Mouse (Mus musculus) midbrain, embryonic 16.5 days (tissue): ENCODE results near the gene Zfp318. TPM values are rescaled to one million over a fixed set of nuclear protein-coding genes. Genes with fewer than 3 reads are reported as not detected.

ENCODE experiments used
- ATAC-seq: fragments of 200-750 bp; cut with Nextera tagmentation; 2 replicates; pipeline ENCODE4 v1.8.0; 2017; ENCODE audit warnings: moderate TSS enrichment
- H3K27ac ChIP-seq: fragments of 300-500 bp; sonication (generic); 2 replicates; pipeline ENCODE4 v1.5.1; 2014; ENCODE audit warnings: mild to moderate bottlenecking, low read length, mixed read lengths
- H3K27me3 ChIP-seq: fragments of 300-500 bp; sonication (generic); 2 replicates; pipeline ENCODE4 v1.6.1; 2014; ENCODE audit warnings: low read depth, low read length, mixed read lengths; ENCODE audit not compliant: control insufficient read depth, insufficient read depth
- H3K36me3 ChIP-seq: fragments of 300-500 bp; sonication (generic); 2 replicates; pipeline ENCODE4 v1.6.1; 2014; ENCODE audit warnings: mild to moderate bottlenecking, low read length, moderate library complexity, mixed read lengths; ENCODE audit not compliant: control insufficient read depth, insufficient read depth
- H3K4me1 ChIP-seq: fragments of 300-500 bp; sonication (generic); 2 replicates; pipeline ENCODE4 v1.6.1; 2014; ENCODE audit warnings: mild to moderate bottlenecking, low read length, mixed read lengths; ENCODE audit not compliant: control insufficient read depth, insufficient read depth
- H3K4me2 ChIP-seq: fragments of 300-500 bp; sonication (generic); 2 replicates; pipeline ENCODE4 v1.6.1; 2014; ENCODE audit warnings: mild to moderate bottlenecking, low read length, mixed read lengths
- H3K4me3 ChIP-seq: fragments of 300-500 bp; sonication (generic); 2 replicates; pipeline ENCODE4 v1.5.1; 2014; ENCODE audit warnings: low read depth, mild to moderate bottlenecking, low read length, moderate library complexity, mixed read lengths
- H3K9ac ChIP-seq: fragments of 300-500 bp; sonication (generic); 2 replicates; pipeline ENCODE4 v1.6.1; 2014; ENCODE audit warnings: low read depth, low read length, mixed read lengths
- H3K9me3 ChIP-seq: fragments of 300-500 bp; sonication (generic); replicated peaks from 2 replicates; pipeline ENCODE4 v1.6.1; 2014; ENCODE audit warnings: mild to moderate bottlenecking, low read length, mixed read lengths; ENCODE audit not compliant: control insufficient read depth, poor library complexity, severe bottlenecking
- WGBS: fragments of 180-500 bp; shearing (Covaris S2); extraction: QIAGEN DNeasy Blood & Tissue Kit; methylation state at CpG from one replicate; pipeline ENCODE4 v1.1.7; 2014; 5-methylcytosine and 5-hydroxymethylcytosine counted together
- polyA plus RNA-seq: library from polyadenylated mRNA; unstranded; fragments of >200 nt; fragmentation: Nextera tagmentation; extraction: Ambion mirVana; gene quantifications from 2 replicates; pipeline ENCODE4 v1.2.1, GENCODE M21; 2015

The Zfp318 gene
- polyA plus RNA-seq: 15.2 and 17.5 TPM in 2 replicates

DNA sequence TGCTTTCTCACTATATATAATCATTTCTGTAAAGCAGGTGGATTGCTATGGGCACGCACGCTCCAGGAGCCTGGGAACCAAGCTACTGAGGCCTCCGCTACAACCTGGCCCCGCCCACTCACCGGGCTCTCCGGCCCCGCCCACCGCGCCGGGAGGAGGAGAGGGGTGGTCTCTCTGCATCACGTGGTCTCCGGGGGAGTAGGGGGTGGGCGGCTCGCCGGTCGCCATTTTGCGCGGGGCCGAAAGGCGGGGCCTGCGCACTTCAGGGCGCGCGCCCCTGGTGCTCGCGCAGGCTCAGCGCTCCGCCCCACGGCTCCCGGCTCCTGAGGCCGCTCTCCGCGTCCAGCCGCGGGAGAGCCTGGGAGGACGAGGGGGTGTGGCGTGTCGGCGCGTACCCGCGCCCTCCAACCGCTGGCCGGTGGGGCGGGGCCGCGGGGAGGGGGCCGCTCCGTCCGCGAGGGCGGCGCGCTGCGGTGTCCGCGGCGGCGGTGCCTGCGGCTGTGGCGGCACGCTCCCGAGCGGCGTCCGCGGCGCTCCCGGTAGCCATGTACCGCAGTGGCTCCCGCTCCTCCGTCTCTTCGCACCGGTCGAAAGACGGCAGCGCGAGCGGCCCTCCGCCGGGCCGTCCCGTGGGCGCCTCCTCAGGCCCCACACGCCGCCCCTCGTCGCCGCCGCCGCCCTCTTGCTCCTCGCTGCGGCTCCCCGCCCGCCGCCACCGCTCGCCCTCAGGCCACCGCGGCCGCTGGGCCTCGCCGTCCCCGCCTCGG lies at the start of gene Zfp318:
Gene Zfp318, plus strand, starts transcription at position 438 of the 767 bp plus-strand sequence.
- Histone ChIP-seq H3K36me3 (0 out of 2 replicates have a peak, but pooled peaks cover 8% of the 10 kb centered on the region), H3K4me2 (peak within 1 kb of the TSS; percentile 59), H3K27ac (peak within 1 kb of the TSS; percentile 94), H3K27me3 (no peaks in the 10 kb centered on the region), H3K9me3 (no peaks in the 10 kb centered on the region), H3K4me1 (peaks cover 17% of the 10 kb centered on the region), H3K4me3 (peak within 1 kb of the TSS; percentile 94), H3K9ac (peak within 1 kb of the TSS; percentile 99)
- peak; percentile 97 for ATAC-seq
- WGBS: 0% methylated on average over 56 of the region's 105 CpGs

DNA sequence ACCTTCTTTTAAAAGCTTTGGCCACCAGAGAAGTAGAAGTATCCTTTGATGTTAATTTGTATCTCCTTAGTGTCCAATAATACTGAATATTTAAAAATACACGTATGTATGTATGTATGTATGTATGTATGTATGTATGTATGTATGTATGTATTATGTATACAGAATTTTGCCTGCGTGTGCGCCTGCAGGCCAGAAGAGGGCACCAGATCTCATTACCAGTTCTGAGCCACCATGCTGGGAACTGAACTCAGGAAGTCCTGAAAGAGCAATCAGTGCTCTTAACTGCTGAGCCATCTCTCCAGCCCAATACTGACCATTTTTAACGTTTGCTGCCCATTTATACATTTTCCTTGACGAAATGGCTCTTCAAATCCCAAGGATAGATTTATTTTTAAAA lies 47.1 kb upstream of the Zfp318 start:
- Histone ChIP-seq H3K27ac (no peak overlapping the region), H3K9me3 (no peaks in the 10 kb centered on the region), H3K4me2 (no peak overlapping the region), H3K4me3 (no peak overlapping the region), H3K9ac (no peak overlapping the region), H3K27me3 (no peaks in the 10 kb centered on the region), H3K4me1 (no peaks in the 10 kb centered on the region), H3K36me3 (no peaks in the 10 kb centered on the region)
- 29% methylated on average over 5 of the region's 5 CpGs for WGBS
- no peak for ATAC-seq

DNA sequence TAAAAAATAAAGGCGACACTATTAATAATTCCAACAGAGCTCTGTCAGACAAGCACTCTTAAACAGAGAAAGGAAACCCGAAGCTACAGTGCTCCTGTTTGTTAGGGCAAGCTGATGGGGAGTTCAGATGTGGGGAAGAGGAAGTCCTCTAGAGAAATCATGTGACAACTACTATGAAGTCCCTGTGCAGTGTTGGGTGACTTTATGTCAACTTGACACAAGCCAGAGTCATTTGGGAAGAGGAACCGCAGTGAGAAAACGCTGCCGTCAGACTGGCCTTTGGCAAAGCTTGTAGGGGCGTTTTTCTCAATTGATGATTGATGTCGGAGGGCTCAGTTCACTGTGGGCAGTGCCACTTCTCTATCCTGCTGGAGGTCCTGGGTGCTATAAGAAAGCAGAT lies 42.3 kb upstream of the Zfp318 start:
- ATAC-seq: no peak
- Histone ChIP-seq H3K4me2 (no peak overlapping the region), H3K9me3 (no peaks in the 10 kb centered on the region), H3K27ac (no peak overlapping the region), H3K4me1 (no peaks in the 10 kb centered on the region), H3K36me3 (no peaks in the 10 kb centered on the region), H3K4me3 (no peak overlapping the region), H3K9ac (no peak overlapping the region), H3K27me3 (no peaks in the 10 kb centered on the region)
- 84% methylated on average over 7 of the region's 7 CpGs for WGBS

DNA sequence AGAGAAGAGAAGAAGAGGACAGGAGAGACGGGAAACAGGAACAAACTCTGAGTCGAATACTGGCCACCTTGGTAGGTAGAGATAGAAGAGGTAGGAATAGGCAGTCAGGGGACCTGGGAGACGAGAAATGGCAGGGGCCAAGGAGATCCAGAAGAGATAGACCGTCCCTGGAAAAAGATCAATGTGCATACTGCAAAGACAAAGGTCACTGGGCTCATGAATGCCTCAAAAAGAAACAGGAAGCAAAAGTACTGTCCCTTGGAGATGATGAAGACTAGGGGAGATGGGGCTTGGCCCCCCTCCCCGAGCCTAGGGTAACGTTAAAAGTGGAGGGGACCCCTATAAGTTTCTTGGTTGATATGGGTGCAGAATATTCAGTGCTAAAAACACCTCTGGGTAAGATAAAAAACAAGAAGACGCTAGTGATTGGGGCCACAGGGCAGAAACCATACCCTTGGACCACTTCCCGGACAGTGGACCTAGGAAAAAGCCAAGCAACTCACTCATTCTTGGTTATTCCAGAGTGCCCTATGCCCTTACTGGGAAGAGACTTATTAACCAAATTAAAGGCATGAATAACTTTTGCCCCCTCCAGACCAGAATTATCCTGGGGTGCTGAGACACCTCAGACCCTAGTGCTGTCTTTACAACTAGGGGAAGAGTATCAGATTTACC lies 32.4 kb upstream of the Zfp318 start:
- H3K4me2 ChIP-seq: no peak overlapping the region
- WGBS: 88% methylated on average over 8 of the region's 8 CpGs
- no peaks in the 10 kb centered on the region for H3K27me3 ChIP-seq
- no peaks in the 10 kb centered on the region for H3K4me1 ChIP-seq
- H3K27ac ChIP-seq: no peak overlapping the region
- no peak overlapping the region for H3K9ac ChIP-seq
- ATAC-seq: no peak
- H3K36me3 ChIP-seq: no peaks in the 10 kb centered on the region
- no peak overlapping the region for H3K4me3 ChIP-seq
- H3K9me3 ChIP-seq: no peaks in the 10 kb centered on the region

DNA sequence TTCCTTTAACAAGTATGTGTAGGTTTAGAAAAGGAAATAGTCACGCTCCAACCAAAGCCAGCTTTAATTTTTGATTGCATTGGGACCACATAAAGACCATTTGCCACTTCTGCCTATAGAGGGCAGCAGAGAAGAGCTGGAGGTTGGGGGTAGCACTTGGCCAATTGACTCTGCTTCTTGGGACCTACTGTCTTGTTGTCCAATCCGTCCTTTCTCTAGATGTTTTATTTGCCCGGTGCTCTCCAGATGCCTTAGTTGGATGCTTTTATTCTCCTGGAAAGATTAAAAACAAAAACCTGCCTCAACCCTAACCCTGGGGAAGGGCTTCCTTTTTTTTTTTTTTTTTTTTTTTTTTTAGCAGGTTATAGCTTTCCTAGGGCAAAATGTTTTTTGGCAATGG lies 11.7 kb upstream of the Zfp318 start:
- Histone ChIP-seq H3K27me3 (no peaks in the 10 kb centered on the region), H3K4me2 (no peak overlapping the region), H3K4me1 (no peaks in the 10 kb centered on the region), H3K4me3 (no peak overlapping the region), H3K9me3 (no peaks in the 10 kb centered on the region), H3K27ac (no peak overlapping the region), H3K36me3 (no peaks in the 10 kb centered on the region), H3K9ac (no peak overlapping the region)
- 67% methylated on average over 3 of the region's 3 CpGs for WGBS
- ATAC-seq: no peak

DNA sequence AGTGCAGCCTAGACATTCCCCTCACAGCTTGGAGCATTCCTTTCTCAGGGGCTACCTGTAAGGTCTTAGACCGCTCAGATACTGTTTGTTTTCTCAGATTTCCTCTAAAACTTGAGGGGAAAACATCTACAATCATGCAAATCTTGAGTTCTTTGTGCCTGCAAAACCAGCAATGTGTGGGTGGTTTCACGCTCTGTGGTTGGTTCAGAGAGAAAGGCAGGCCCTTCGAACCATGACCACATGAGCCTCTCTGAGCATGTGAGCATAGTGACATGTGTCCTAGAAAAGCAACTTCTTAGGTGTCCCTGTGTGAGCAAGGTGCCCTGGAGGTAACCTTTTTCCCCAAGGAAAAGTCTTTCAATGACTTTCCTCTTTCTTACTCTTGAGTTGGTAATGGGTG lies 5.0 kb upstream of the Zfp318 start:
- H3K27me3 ChIP-seq: no peaks in the 10 kb centered on the region
- no peak overlapping the region for H3K9ac ChIP-seq
- 89% methylated on average over 3 of the region's 3 CpGs for WGBS
- H3K9me3 ChIP-seq: no peaks in the 10 kb centered on the region
- no peak for ATAC-seq
- H3K27ac ChIP-seq: no peak overlapping the region
- H3K4me1 ChIP-seq: no peaks in the 10 kb centered on the region
- H3K4me2 ChIP-seq: no peak overlapping the region
- no peaks in the 10 kb centered on the region for H3K36me3 ChIP-seq
- no peak overlapping the region for H3K4me3 ChIP-seq

DNA sequence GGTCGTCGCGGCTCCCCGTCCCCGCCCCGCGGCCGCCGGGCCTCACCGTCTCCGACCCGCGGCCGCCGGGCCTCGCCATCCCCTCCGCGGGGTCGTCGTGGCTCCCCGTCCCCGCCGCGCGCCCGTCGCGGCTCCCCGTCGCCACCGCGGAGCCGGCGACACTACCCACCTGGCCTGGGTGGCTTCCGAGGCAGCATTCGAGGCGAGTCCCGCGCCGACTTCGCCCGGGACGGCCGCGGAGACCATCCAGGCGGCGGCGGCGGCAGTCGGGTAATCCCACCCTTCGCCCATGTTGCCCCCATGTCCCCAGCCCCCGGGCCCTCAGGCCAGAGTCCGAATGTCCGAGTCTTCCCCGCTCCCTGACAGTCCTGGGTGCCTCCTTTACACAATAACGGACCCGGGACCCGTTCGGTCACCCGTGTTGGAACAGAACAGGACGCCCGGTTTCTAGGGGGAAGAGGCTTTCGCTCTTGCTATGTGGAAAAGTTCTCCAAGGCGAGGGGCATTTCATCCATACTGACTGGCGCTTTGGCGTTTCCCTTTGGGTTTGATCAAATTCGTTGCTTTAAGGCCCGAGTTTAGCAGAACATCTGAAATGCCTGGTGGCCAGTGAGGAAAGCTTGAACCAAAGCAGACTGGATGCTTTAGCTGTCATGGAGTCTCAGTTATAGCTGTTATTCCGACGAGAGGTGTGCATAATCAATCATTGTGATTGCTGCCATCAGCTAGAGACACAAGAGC lies 700 bp downstream of the Zfp318 start:
- peak; percentile 49 for ATAC-seq

DNA sequence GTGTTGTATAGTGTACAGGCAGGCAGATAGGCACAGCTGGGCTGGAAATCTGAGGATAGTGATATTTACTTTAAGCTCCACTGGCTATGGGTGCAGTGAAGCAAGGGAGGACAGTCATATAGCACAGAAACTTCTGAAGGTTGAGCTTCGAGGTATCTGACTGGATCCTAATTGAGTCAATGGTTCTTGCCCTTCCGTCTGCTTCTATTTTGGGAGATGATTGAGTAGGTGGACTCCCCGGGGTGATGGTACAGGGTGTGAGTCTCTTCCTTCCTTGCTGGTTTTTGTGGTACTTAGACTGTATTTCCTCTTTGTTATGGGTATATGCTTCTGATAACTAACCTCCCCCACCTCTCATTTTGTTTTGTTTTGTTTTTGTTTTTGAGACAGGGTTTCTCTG lies 4.7 kb downstream of the Zfp318 start:
- 87% methylated on average over 3 of the region's 3 CpGs for WGBS
- ATAC-seq: no peak
- H3K9me3 ChIP-seq: no peaks in the 10 kb centered on the region

More for the DNA sequence above, 700 bp downstream of the Zfp318 start:
- peak overlapping the region; percentile 59 for H3K4me2 ChIP-seq
- H3K36me3 ChIP-seq: peaks cover 10% of the 10 kb centered on the region; the same call in 1 of the 2 replicates
- no peaks in the 10 kb centered on the region for H3K27me3 ChIP-seq
- peak overlapping the region; percentile 94 for H3K4me3 ChIP-seq
- no peaks in the 10 kb centered on the region for H3K9me3 ChIP-seq
- WGBS: 0% methylated on average over 59 of the region's 70 CpGs
- peaks cover 17% of the 10 kb centered on the region for H3K4me1 ChIP-seq
- H3K9ac ChIP-seq: peak overlapping the region; percentile 99
- H3K27ac ChIP-seq: peak overlapping the region; percentile 94

More for the DNA sequence above, 4.7 kb downstream of the Zfp318 start:
- Histone ChIP-seq H3K4me3 (no peak overlapping the region), H3K36me3 (peaks cover 15% of the 10 kb centered on the region; the same call in 1 of the 2 replicates), H3K27ac (no peak overlapping the region), H3K4me2 (no peak overlapping the region), H3K4me1 (peaks cover 17% of the 10 kb centered on the region), H3K9ac (no peak overlapping the region), H3K27me3 (no peaks in the 10 kb centered on the region)
